Mouse (Mus musculus) heart, adult 10 weeks (tissue): ENCODE results near the gene Gm20865. TPM values are rescaled to one million over a fixed set of nuclear protein-coding genes. Genes with fewer than 3 reads are reported as not detected.

Experiments used
- polyA plus RNA-seq: library from polyadenylated mRNA; stranded (reverse); fragments of 350-450 nt; fragmentation: Illumina TruSeq; extraction: RNeasy Lipid Tissue Mini Kit (QIAGEN cat#74804); gene quantifications from one replicate; pipeline ENCODE4 v1.2.3, GENCODE M21; 2014; ENCODE audit warnings: low read depth, low replicate concordance

The Gm20865 gene
- polyA plus RNA-seq, result not detected

GRCm38 (mm10) chrY:21241275-21241674 lies at the start of gene Gm20865:
TSS of gene Gm20865 (plus strand) at chrY:21241575.

Other genes with a start within 250 kb of the Gm20865 start
- not detected for gene Gm29866, start 247.9 kb upstream of the Gm20865 start, polyA plus RNA-seq
- gene Gm20909, start 77.0 kb upstream of the Gm20865 start, polyA plus RNA-seq, result not detected